Mouse (Mus musculus) hindbrain, embryonic 13.5 days (tissue): ENCODE data around the gene Rrp1. TPM values are rescaled to one million over a fixed set of nuclear protein-coding genes. Genes with fewer than 3 reads are reported as not detected.

Experiments
- ATAC-seq: fragments of 200-750 bp; cut with Nextera tagmentation; 2 replicates; pipeline ENCODE4 v1.8.0; 2017; ENCODE audit warnings: moderate TSS enrichment; ENCODE audit not compliant: low FRiP score
- H3K27ac ChIP-seq: fragments of 300-500 bp; sonication (generic); 2 replicates; pipeline ENCODE4 v1.5.1; 2015; ENCODE audit warnings: inconsistent platforms, mild to moderate bottlenecking, moderate library complexity
- H3K27me3 ChIP-seq: fragments of 300-500 bp; sonication (generic); 2 replicates; pipeline ENCODE4 v1.6.1; 2015; ENCODE audit warnings: mild to moderate bottlenecking, inconsistent platforms
- H3K36me3 ChIP-seq: fragments of 300-500 bp; sonication (generic); 2 replicates; pipeline ENCODE4 v1.6.1; 2015; ENCODE audit warnings: mild to moderate bottlenecking, inconsistent platforms
- H3K4me1 ChIP-seq: fragments of 300-500 bp; sonication (generic); replicated peaks from 2 replicates; pipeline ENCODE4 v1.6.1; 2015; ENCODE audit warnings: inconsistent platforms
- H3K4me2 ChIP-seq: fragments of 300-500 bp; sonication (generic); 2 replicates; pipeline ENCODE4 v1.6.1; 2015; ENCODE audit warnings: inconsistent platforms, mild to moderate bottlenecking, moderate library complexity
- H3K4me3 ChIP-seq: fragments of 300-500 bp; sonication (generic); 2 replicates; pipeline ENCODE4 v1.5.1; 2015; ENCODE audit warnings: mild to moderate bottlenecking, inconsistent platforms
- H3K9ac ChIP-seq: fragments of 300-500 bp; sonication (generic); 2 replicates; pipeline ENCODE4 v1.6.1; 2015; ENCODE audit warnings: mild to moderate bottlenecking, inconsistent platforms
- H3K9me3 ChIP-seq: fragments of 300-500 bp; sonication (generic); 2 replicates; pipeline ENCODE4 v1.6.1; 2016; ENCODE audit warnings: inconsistent platforms
- WGBS: fragments of 180-500 bp; shearing (Covaris S2); methylation state at CpG from one replicate; pipeline ENCODE4 v1.1.7; 2015; 5-methylcytosine and 5-hydroxymethylcytosine counted together
- microRNA-seq: library from miRNA; unstranded; fragments of <30 nt; microRNA quantifications from one replicate; pipeline ENCODE4, GENCODE M21; 2016
- polyA plus RNA-seq: library from polyadenylated mRNA; unstranded; fragments of >200 nt; fragmentation: Nextera tagmentation; extraction: Ambion mirVana; gene quantifications from 2 replicates; pipeline ENCODE4 v1.2.1, GENCODE M21; 2015

Gene Rrp1
- polyA plus RNA-seq, 1 experiment from 2014 or later, result 385 TPM

GRCm38 (mm10) chr10:78352666-78353030, 60.2 kb downstream of the Rrp1 start:
- peak overlapping the region; percentile 85 for H3K27ac ChIP-seq
- no peaks in the 10 kb centered on the region for H3K27me3 ChIP-seq
- ATAC-seq, result no peak; the same call in 1 of the 2 replicates
- no peaks in the 10 kb centered on the region for H3K9me3 ChIP-seq
- peak overlapping the region; percentile 98 for H3K4me3 ChIP-seq
- H3K4me2 ChIP-seq, result peak overlapping the region; percentile 88
- WGBS, result 20% methylated on average over 8 of the region's 8 CpGs
- peaks cover 4% of the 10 kb centered on the region; the same call in 1 of the 2 replicates for H3K36me3 ChIP-seq
- H3K4me1 ChIP-seq, result peaks cover 41% of the 10 kb centered on the region
- H3K9ac ChIP-seq, result peak overlapping the region; percentile 99

GRCm38 (mm10) chr10:78351887-78352665, 60.8 kb downstream of the Rrp1 start, which contains the start of gene Agpat3:
Gene Agpat3 (minus strand): TSS chr10:78352489.
- H3K9ac ChIP-seq, result peak within 1 kb of the TSS; percentile 99
- H3K27ac ChIP-seq, result peak within 1 kb of the TSS; percentile 85
- H3K4me1 ChIP-seq, result peaks cover 45% of the 10 kb centered on the region
- ATAC-seq, result peak; percentile 87
- peak within 1 kb of the TSS; percentile 88 for H3K4me2 ChIP-seq
- H3K27me3 ChIP-seq, result no peaks in the 10 kb centered on the region
- WGBS, result under 1% methylated on average over 89 of the region's 113 CpGs
- no peaks in the 10 kb centered on the region for H3K9me3 ChIP-seq
- peak within 1 kb of the TSS; percentile 98 for H3K4me3 ChIP-seq
- H3K36me3 ChIP-seq, result peaks cover 4% of the 10 kb centered on the region; the same call in 1 of the 2 replicates

- H3K4me3 ChIP-seq, result peak overlapping the region; percentile 98
- H3K27ac ChIP-seq, result peak overlapping the region; percentile 85
- peak overlapping the region; percentile 99 for H3K9ac ChIP-seq
- H3K4me2 ChIP-seq, result peak overlapping the region; percentile 88
- no peak for ATAC-seq
- no peaks in the 10 kb centered on the region for H3K9me3 ChIP-seq
- H3K4me1 ChIP-seq, result peaks cover 45% of the 10 kb centered on the region
- peaks cover 4% of the 10 kb centered on the region; the same call in 1 of the 2 replicates for H3K36me3 ChIP-seq
- H3K27me3 ChIP-seq, result no peaks in the 10 kb centered on the region
- 3% methylated on average over 13 of the region's 13 CpGs for WGBS
Measured at GRCm38 (mm10) chr10:78351564-78351886, 61.3 kb downstream of the Rrp1 start.

GRCm38 (mm10) chr10:78350796-78351556, 61.9 kb downstream of the Rrp1 start:
- H3K9me3 ChIP-seq, result no peaks in the 10 kb centered on the region
- peaks cover 45% of the 10 kb centered on the region for H3K4me1 ChIP-seq
- WGBS, result 28% methylated on average over 6 of the region's 6 CpGs
- no peak for ATAC-seq
- H3K27ac ChIP-seq, result no peak overlapping the region
- peak overlapping the region; percentile 88 for H3K4me2 ChIP-seq
- no peaks in the 10 kb centered on the region for H3K27me3 ChIP-seq
- H3K9ac ChIP-seq, result peak overlapping the region; percentile 99
- H3K36me3 ChIP-seq, result peaks cover 4% of the 10 kb centered on the region; the same call in 1 of the 2 replicates
- H3K4me3 ChIP-seq, result peak overlapping the region; percentile 98

Small RNA genes lying within 50 kb of the gene (microRNA-seq; reads per million reads assigned to microRNA genes)
- gene Mir6410 (not detected), gene Mir6907 (1.9 reads per million), gene Mir6908 (not detected)

Other genes with a start within 250 kb of the Rrp1 start
- 20.3 and 21.8 TPM in 2 replicates for gene D10Jhu81e, start 243.3 kb downstream of the Rrp1 start, polyA plus RNA-seq
- gene Pwp2, start 227.9 kb downstream of the Rrp1 start, polyA plus RNA-seq, result 15.5 and 17.3 TPM in 2 replicates
- gene Trappc10, start 168.4 kb downstream of the Rrp1 start, polyA plus RNA-seq, result 23.1 and 24.7 TPM in 2 replicates
- 51.2 and 54.4 TPM in 2 replicates for gene Agpat3, start 60.6 kb downstream of the Rrp1 start, polyA plus RNA-seq
- 93.9 and 105 TPM in 2 replicates for gene Cstb, start 12.6 kb upstream of the Rrp1 start, polyA plus RNA-seq
- 19.2 and 20.1 TPM in 2 replicates for gene Pdxk, start 51.9 kb upstream of the Rrp1 start, polyA plus RNA-seq
- not detected in 2 replicates for gene Olfr1358, start 104.4 kb upstream of the Rrp1 start, polyA plus RNA-seq
- gene Ilvbl, start 161.3 kb upstream of the Rrp1 start, polyA plus RNA-seq, result 56.1 and 61.2 TPM in 2 replicates
- gene Syde1, start 178.9 kb upstream of the Rrp1 start, polyA plus RNA-seq, result 4.5 and 4.6 TPM in 2 replicates
- not detected in 2 replicates for gene Olfr1357, start 205.0 kb upstream of the Rrp1 start, polyA plus RNA-seq